Mouse (Mus musculus): ENCODE results near the gene Odf3l1. TPM values are rescaled to one million over a fixed set of nuclear protein-coding genes. Genes with fewer than 3 reads are reported as not detected.

Odf3l1 gene
- polyA plus RNA-seq, 1 experiment, result 2.2 TPM

Other genes starting within 250 kb of the Odf3l1 start
- gene Lingo1, start 68.2 kb downstream of the Odf3l1 start, polyA plus RNA-seq (2012; rRNA removed), result 0.49 and 0.72 TPM in 2 replicates
- gene Cspg4, start 354 bp upstream of the Odf3l1 start, polyA plus RNA-seq (2012; rRNA removed), result 7.7 and 9.0 TPM in 2 replicates
- gene Snx33, start 63.7 kb upstream of the Odf3l1 start, polyA plus RNA-seq (2012; rRNA removed), result 4.7 TPM in 2 replicates
- 117 and 124 TPM in 2 replicates for gene Imp3, start 72.8 kb upstream of the Odf3l1 start, polyA plus RNA-seq (2012; rRNA removed)
- 3.2 and 3.9 TPM in 2 replicates for gene Snupn, start 86.2 kb upstream of the Odf3l1 start, polyA plus RNA-seq (2012; rRNA removed)
- gene Ptpn9, start 130.2 kb upstream of the Odf3l1 start, polyA plus RNA-seq (2012; rRNA removed), result 12.0 and 14.2 TPM in 2 replicates
- 25.4 and 48.5 TPM in 2 replicates for gene Sin3a, start 207.4 kb upstream of the Odf3l1 start, polyA plus RNA-seq (2012; rRNA removed)

Data from large intestine, adult 2 months (tissue).